Mouse (Mus musculus) heart, adult 2 months (tissue): ENCODE data around the gene Ccdc122.

Source experiments
- CTCF ChIP-seq: fragments of 200-600 bp; IDR thresholded peaks from 2 replicates; pipeline ENCODE4 v1.8.1; 2022; ENCODE audit warnings: antibody characterized with exemption, mild to moderate bottlenecking, moderate library complexity
- EP300 ChIP-seq: fragments of 200-500 bp; IDR thresholded peaks from 2 replicates; pipeline ENCODE4 v1.6.1; 2011; ENCODE audit warnings: low read depth, low read length, control low read depth; ENCODE audit not compliant: insufficient read depth
- POLR2A ChIP-seq: fragments of 200-500 bp; IDR thresholded peaks from 2 replicates; pipeline ENCODE4 v1.6.1; 2011; ENCODE audit warnings: mild to moderate bottlenecking, low read depth, low read length, control low read depth; ENCODE audit not compliant: insufficient read depth

- no peak for TF ChIP-seq CTCF
- TF ChIP-seq POLR2A, result no peak
- TF ChIP-seq EP300, result no peak
Measured at GRCm38 (mm10) chr14:77100285-77100684, 63.7 kb downstream of the Ccdc122 start.
